9 mouse cellular contexts compared by ENCODE assay signal in the genomic region with DNA sequence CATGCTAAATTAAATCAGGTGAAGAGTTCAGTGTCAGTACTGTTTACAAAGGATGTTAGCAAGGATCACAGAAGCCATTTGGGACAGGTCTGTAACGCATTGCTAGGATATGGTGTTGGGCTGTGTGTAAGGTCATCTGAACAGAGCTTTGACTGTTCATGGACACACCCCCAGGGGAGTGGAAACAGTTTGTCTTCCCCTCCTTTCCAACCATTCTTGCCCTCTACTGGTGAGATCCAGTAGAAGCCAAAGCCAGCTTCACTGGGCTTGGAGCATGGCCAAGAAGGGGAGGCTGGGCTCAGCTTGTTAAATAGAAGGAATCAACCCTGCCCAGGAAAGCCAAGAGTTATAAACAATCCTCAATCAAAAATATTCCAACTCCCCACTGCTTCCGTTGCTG. TPM values are rescaled to one million over a fixed set of nuclear protein-coding genes. Genes with fewer than 3 reads are reported as not detected.
DNase-seq lines count a peak whose midpoint lies in the region; ATAC-seq lines count a peak whose summit lies in the region.
"Had no signal": no experiment of that assay in that cellular context is flagged by ENCODE, and none has a peak within 500 bp of the region (broad histone marks: within the 10 kb centered on the region; RNA-seq: fewer than 3 reads in every experiment).

No protein-coding gene starts in this region.

- H3K4me1 ChIP-seq in kidney, embryonic 14.5 days (ENCODE audit: control insufficient read depth, insufficient read depth, low read length): 0 out of 2 replicates have a peak, but pooled peaks cover 3% of the 10 kb centered on the region

- H3K27me3 ChIP-seq in kidney, embryonic 14.5 days (ENCODE audit: control insufficient read depth, insufficient read depth, low read length): no peaks in the 10 kb centered on the region
- H3K27me3 ChIP-seq: limb, embryonic 15.5 days had no signal

- H3K9ac ChIP-seq in kidney, embryonic 14.5 days (ENCODE audit: low read depth, low read length): no peak overlapping the region
- H3K9ac ChIP-seq: limb, embryonic 15.5 days had no signal

- DNase-seq in kidney, adult 11 months: peak; percentile 34
- peak; percentile 15 for DNase-seq in CD4-positive helper T cell, adult 2 months (ENCODE audit: low read depth, low spot score)
- peak; percentile 68 to 70 for DNase-seq in kidney, postnatal 25 days
- DNase-seq in ovary, postnatal 10 days (ENCODE audit: low spot score): peak; percentile 13

- H3K4me2 ChIP-seq in kidney, embryonic 14.5 days (replicated peaks; ENCODE audit: low read depth, low read length): no peak overlapping the region
- H3K4me2 ChIP-seq: limb, embryonic 15.5 days had no signal

- no peak overlapping the region for H3K4me3 ChIP-seq in kidney, embryonic 14.5 days (ENCODE audit: low read length)
- H3K4me3 ChIP-seq: limb, embryonic 15.5 days had no signal

- no peaks in the 10 kb centered on the region for H3K9me3 ChIP-seq in kidney, embryonic 14.5 days (ENCODE audit: control insufficient read depth, low read length)
- H3K9me3 ChIP-seq: limb, embryonic 15.5 days had no signal

- no peaks in the 10 kb centered on the region for H3K36me3 ChIP-seq in kidney, embryonic 14.5 days (ENCODE audit: control insufficient read depth, insufficient read depth, low read length)
- H3K36me3 ChIP-seq: limb, embryonic 15.5 days had no signal

- no peak for ATAC-seq in kidney, embryonic 14.5 days (ENCODE audit: low FRiP score, low TSS enrichment)
- ATAC-seq in activated CD4-positive, CD25-positive, alpha-beta regulatory T cell, adult 4 months: peak; percentile 46
- ATAC-seq in granulocyte monocyte progenitor cell, adult 5-6 weeks (replicated peaks; ENCODE audit: poor library complexity, severe bottlenecking): peak; percentile 82
- no peak for ATAC-seq in erythroblast, adult 5-6 weeks (replicated peaks; ENCODE audit: low FRiP score, poor library complexity, severe bottlenecking)

- H3K27ac ChIP-seq in kidney, embryonic 14.5 days (ENCODE audit: low read depth, low read length): no peak overlapping the region
- H3K27ac ChIP-seq: limb, embryonic 15.5 days had no signal

- WGBS in kidney, embryonic 14.5 days: 50% methylated on average over 2 of the region's 2 CpGs

RNA-seq across cellular contexts. Expression of gene Tmem184c, which starts 7.4 kb away (rescaled TPM):
- polyA plus RNA-seq in kidney, embryonic 14.5 days (2014; fragmentation: Nextera tagmentation; extraction: Ambion mirVana): 29.3 and 43.1 TPM in 2 replicates
- 10 to 100 TPM; 15.6 to 24.6 TPM for polyA plus RNA-seq in activated CD4-positive, CD25-positive, alpha-beta regulatory T cell, adult 4 months (2017; shearing (Covaris generic))
- 18.5 and 24.8 TPM in 2 replicates for total RNA-seq in granulocyte monocyte progenitor cell, adult 5-6 weeks (2014; fragmentation: Nextera tagmentation)
- total RNA-seq in granulocyte monocyte progenitor cell, adult 5-6 weeks (2017): 23.6 and 23.8 TPM in 2 replicates
- 1.5 and 3.5 TPM in 2 replicates for total RNA-seq in erythroblast, adult 5-6 weeks (2015; ENCODE audit: low replicate concordance)
- 6.3 and 9.6 TPM in 2 replicates for total RNA-seq in erythroblast, adult 5-6 weeks (2017; ENCODE audit: low replicate concordance)

Comparison
In these comparisons a context has a peak if more than half of its experiments do, and no peak if none do; other contexts are left out.
1. DNase-seq: peak in every context shown above with its lines; median percentile 69 in kidney, postnatal 25 days; 34 in kidney, adult 11 months; 15 in CD4-positive helper T cell, adult 2 months; 13 in ovary, postnatal 10 days.
2. ATAC-seq: peak in activated CD4-positive, CD25-positive, alpha-beta regulatory T cell, adult 4 months (single experiment) and granulocyte monocyte progenitor cell, adult 5-6 weeks (single experiment); none in kidney, embryonic 14.5 days (single experiment) and erythroblast, adult 5-6 weeks (single experiment).